ENCODE assay signal across 27 mouse cellular contexts in the genomic region with DNA sequence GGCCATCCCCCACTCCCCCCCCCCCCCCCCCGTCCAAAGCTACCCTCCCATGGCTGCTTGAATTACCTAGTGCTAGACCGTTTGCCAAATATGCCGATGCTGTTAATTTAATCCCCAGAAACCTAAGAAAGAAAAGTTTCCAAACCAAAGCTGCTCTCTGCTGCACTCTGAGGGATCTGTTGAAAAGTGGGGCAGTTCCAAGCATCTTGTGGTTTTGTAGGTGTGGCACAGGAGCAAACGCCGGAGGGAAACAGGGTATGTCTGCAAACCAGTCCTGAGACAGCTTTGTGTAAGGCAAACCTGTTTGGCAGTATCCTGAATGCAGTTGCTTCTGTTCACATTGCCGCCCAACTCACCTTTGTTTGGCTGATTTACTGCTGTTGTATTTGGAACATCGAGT. TPM values are rescaled to one million over a fixed set of nuclear protein-coding genes. Genes with fewer than 3 reads are reported as not detected.
DNase-seq lines count a peak whose midpoint lies in the region; ATAC-seq and TF ChIP-seq lines count a peak whose summit lies in the region.
"Had no signal": no experiment of that assay in that cellular context is flagged by ENCODE, and none has a peak within 500 bp of the region (broad histone marks: within the 10 kb centered on the region; RNA-seq: fewer than 3 reads in every experiment).

No protein-coding gene starts in this region.

- H3K36me3 ChIP-seq in limb, embryonic 14.5 days (ENCODE audit: control insufficient read depth, insufficient read depth, low read length), result no peaks in the 10 kb centered on the region
- H3K36me3 ChIP-seq in limb, embryonic 10.5 days, result no peaks in the 10 kb centered on the region
- H3K36me3 ChIP-seq in embryonic facial prominence, embryonic 15.5 days, result peaks cover 7% of the 10 kb centered on the region; the same call in 1 of the 2 replicates
- H3K36me3 ChIP-seq in stomach, postnatal 0 days (ENCODE audit: control insufficient read depth, insufficient read depth, low read length), result no peaks in the 10 kb centered on the region
- H3K36me3 ChIP-seq: heart, embryonic 10.5 days; hindbrain, embryonic 12.5 days; intestine, embryonic 15.5 days; lung, embryonic 15.5 days; midbrain, embryonic 15.5 days had no signal

- no peak overlapping the region for H3K27ac ChIP-seq in limb, embryonic 14.5 days (replicated peaks; ENCODE audit: low read depth, low read length)
- no peak overlapping the region for H3K27ac ChIP-seq in limb, embryonic 10.5 days
- peak overlapping the region; percentile 72 for H3K27ac ChIP-seq in embryonic facial prominence, embryonic 15.5 days (replicated peaks)
- no peak overlapping the region; the same call in 1 of the 2 replicates for H3K27ac ChIP-seq in stomach, postnatal 0 days (replicated peaks)
- H3K27ac ChIP-seq: forebrain, embryonic 13.5 days; heart, embryonic 10.5 days; hindbrain, embryonic 12.5 days; hindbrain, postnatal 0 days; intestine, embryonic 15.5 days; kidney, postnatal 0 days; lung, embryonic 15.5 days; midbrain, embryonic 10.5 days; midbrain, embryonic 15.5 days had no signal

- H3K4me2 ChIP-seq in limb, embryonic 14.5 days (replicated peaks; ENCODE audit: low read depth, low read length, severe bottlenecking), result no peak overlapping the region
- H3K4me2 ChIP-seq in embryonic facial prominence, embryonic 15.5 days (replicated peaks), result no peak overlapping the region
- H3K4me2 ChIP-seq in stomach, postnatal 0 days (replicated peaks; ENCODE audit: low read depth), result no peak overlapping the region
- H3K4me2 ChIP-seq: forebrain, embryonic 13.5 days; hindbrain, embryonic 12.5 days; intestine, embryonic 15.5 days; liver, embryonic 11.5 days; lung, embryonic 15.5 days; midbrain, embryonic 15.5 days had no signal

- no peak for ATAC-seq in limb, embryonic 14.5 days (ENCODE audit: low FRiP score, low read depth)
- 0 out of 2 replicates have a peak, but pooled peaks have one; percentile 30 for ATAC-seq in embryonic facial prominence, embryonic 15.5 days (ENCODE audit: insufficient number of reproducible peaks, low FRiP score, low TSS enrichment, low read depth)
- no peak for ATAC-seq in stomach, postnatal 0 days (ENCODE audit: low FRiP score, low TSS enrichment)
- no peak for ATAC-seq in monocyte, adult 5-6 weeks (replicated peaks; ENCODE audit: insufficient number of reproducible peaks, low FRiP score, low TSS enrichment, poor library complexity, severe bottlenecking)
- ATAC-seq in erythroblast, adult 5-6 weeks (replicated peaks; ENCODE audit: low FRiP score, poor library complexity, severe bottlenecking), result no peak
- ATAC-seq: forebrain, embryonic 13.5 days; hindbrain, postnatal 0 days; intestine, embryonic 15.5 days; midbrain, embryonic 15.5 days had no signal

- DNase-seq in limb, embryonic 14.5 days (ENCODE audit: low spot score), result peak; percentile 18
- no peak for DNase-seq in limb, embryonic 10.5 days (ENCODE audit: low spot score)
- DNase-seq in 3T3-L1 (ENCODE audit: low read depth, low spot score), result peak; percentile 71
- DNase-seq in stomach, postnatal 0 days (ENCODE audit: low spot score), result no peak
- DNase-seq: adrenal gland, adult 8-10 months; cerebellum, adult 8-10 months; cerebellum, postnatal 25 days; gastrocnemius, postnatal 25 days; heart, adult 11 months; heart, postnatal 36 days; kidney, adult 2 months; right cerebral cortex, postnatal 25 days; spleen, adult 18-20 months; thymus, postnatal 4 days had no signal

- no peak overlapping the region for H3K9ac ChIP-seq in limb, embryonic 14.5 days (ENCODE audit: low read depth, low read length, severe bottlenecking)
- no peak overlapping the region for H3K9ac ChIP-seq in embryonic facial prominence, embryonic 15.5 days
- no peak overlapping the region for H3K9ac ChIP-seq in stomach, postnatal 0 days (ENCODE audit: low read length)
- H3K9ac ChIP-seq: forebrain, embryonic 13.5 days; hindbrain, embryonic 12.5 days; intestine, embryonic 15.5 days; lung, embryonic 15.5 days; midbrain, embryonic 15.5 days had no signal

- H3K27me3 ChIP-seq in limb, embryonic 14.5 days (ENCODE audit: control insufficient read depth, insufficient read depth, low read length), result peaks cover 8% of the 10 kb centered on the region
- H3K27me3 ChIP-seq in limb, embryonic 10.5 days (ENCODE audit: low read depth, poor library complexity, severe bottlenecking), result peaks cover 24% of the 10 kb centered on the region
- peaks cover 14% of the 10 kb centered on the region for H3K27me3 ChIP-seq in embryonic facial prominence, embryonic 15.5 days
- H3K27me3 ChIP-seq in stomach, postnatal 0 days (ENCODE audit: control insufficient read depth, insufficient read depth, low read length), result no peaks in the 10 kb centered on the region

- peak; percentile 70 for TF ChIP-seq EP300 in stomach, postnatal 0 days (optimal IDR thresholded peaks at IDR 0.05)

- 70% methylated on average over 6 of the region's 7 CpGs for WGBS in limb, embryonic 14.5 days
- WGBS in limb, embryonic 10.5 days, result 84% methylated on average over 7 of the region's 7 CpGs
- WGBS in embryonic facial prominence, embryonic 15.5 days, result 40% methylated on average over 7 of the region's 7 CpGs
- 60% methylated on average over 7 of the region's 7 CpGs for WGBS in stomach, postnatal 0 days

- H3K4me1 ChIP-seq in limb, embryonic 14.5 days (ENCODE audit: control insufficient read depth, insufficient read depth, low read length), result peaks cover 8% of the 10 kb centered on the region; the same call in 1 of the 2 replicates
- H3K4me1 ChIP-seq in limb, embryonic 10.5 days, result peaks cover 7% of the 10 kb centered on the region
- peaks cover 30% of the 10 kb centered on the region for H3K4me1 ChIP-seq in embryonic facial prominence, embryonic 15.5 days
- 0 out of 2 replicates have a peak, but pooled peaks cover 2% of the 10 kb centered on the region for H3K4me1 ChIP-seq in stomach, postnatal 0 days (replicated peaks; ENCODE audit: control insufficient read depth, insufficient read depth)

- H3K4me3 ChIP-seq in limb, embryonic 14.5 days (replicated peaks; ENCODE audit: low read length), result no peak overlapping the region
- H3K4me3 ChIP-seq in limb, embryonic 10.5 days, result no peak overlapping the region
- H3K4me3 ChIP-seq in embryonic facial prominence, embryonic 15.5 days (replicated peaks), result no peak overlapping the region
- H3K4me3 ChIP-seq in stomach, postnatal 0 days (ENCODE audit: low read depth, low read length), result no peak overlapping the region
- H3K4me3 ChIP-seq: forebrain, embryonic 13.5 days; heart, embryonic 10.5 days; hindbrain, embryonic 12.5 days; intestine, embryonic 15.5 days; lung, embryonic 15.5 days; midbrain, embryonic 10.5 days; midbrain, embryonic 15.5 days had no signal

- no peaks in the 10 kb centered on the region for H3K9me3 ChIP-seq in limb, embryonic 14.5 days (ENCODE audit: control insufficient read depth, low read length)
- H3K9me3 ChIP-seq in limb, embryonic 10.5 days (replicated peaks), result no peaks in the 10 kb centered on the region
- H3K9me3 ChIP-seq in embryonic facial prominence, embryonic 15.5 days (replicated peaks), result no peaks in the 10 kb centered on the region
- no peaks in the 10 kb centered on the region for H3K9me3 ChIP-seq in stomach, postnatal 0 days (ENCODE audit: control insufficient read depth, low read length)
- H3K9me3 ChIP-seq: forebrain, embryonic 13.5 days; heart, embryonic 10.5 days; hindbrain, embryonic 12.5 days; intestine, embryonic 15.5 days; lung, embryonic 15.5 days; midbrain, embryonic 10.5 days; midbrain, embryonic 15.5 days had no signal

- no peak for TF ChIP-seq POLR2A in limb, embryonic 14.5 days (IDR thresholded peaks at IDR 0.05; ENCODE audit: borderline replicate concordance, extremely low read depth, insufficient read depth, insufficient read length)

- 0 out of 2 replicates have a peak, but pooled peaks have one; percentile 13 for TF ChIP-seq CTCF in stomach, postnatal 0 days (IDR thresholded peaks at IDR 0.05; ENCODE audit: low read depth)

RNA-seq across cellular contexts. Expression of a gene that starts 10.8 kb away (rescaled TPM):
- polyA plus RNA-seq in limb, embryonic 14.5 days (2012; rRNA removed), result 49.4 and 53.3 TPM in 2 replicates
- polyA plus RNA-seq in limb, embryonic 14.5 days (2014; fragmentation: Nextera tagmentation; extraction: Ambion mirVana), result 84.1 and 111 TPM in 2 replicates
- 0.46 and 0.49 TPM in 2 replicates for polyA plus RNA-seq in limb, embryonic 10.5 days (2016; fragmentation: Nextera tagmentation; extraction: Ambion mirVana)
- 199 and 236 TPM in 2 replicates for polyA plus RNA-seq in embryonic facial prominence, embryonic 15.5 days (2015; fragmentation: Nextera tagmentation; extraction: Ambion mirVana)
- 359 and 387 TPM in 2 replicates for polyA plus RNA-seq in stomach, postnatal 0 days (2015; fragmentation: Nextera tagmentation; extraction: Ambion mirVana)
- total RNA-seq in monocyte, adult 5-6 weeks (2017), result 98.5 to 263 TPM (median 189 TPM) in 3 replicates
- 100 and 159 TPM in 2 replicates for total RNA-seq in erythroblast, adult 5-6 weeks (2015; ENCODE audit: low replicate concordance)
- 45.4 and 53.7 TPM in 2 replicates for total RNA-seq in erythroblast, adult 5-6 weeks (2017; ENCODE audit: low replicate concordance)

RNA-seq across cellular contexts. Expression of a gene that starts 39.9 kb away (rescaled TPM):
- 29.3 and 37.9 TPM in 2 replicates for polyA plus RNA-seq in limb, embryonic 14.5 days (2012; rRNA removed)
- polyA plus RNA-seq in limb, embryonic 14.5 days (2014; fragmentation: Nextera tagmentation; extraction: Ambion mirVana), result 32.5 and 40.9 TPM in 2 replicates
- polyA plus RNA-seq in limb, embryonic 10.5 days (2016; fragmentation: Nextera tagmentation; extraction: Ambion mirVana), result 80.6 and 83.3 TPM in 2 replicates
- 37.5 and 38.4 TPM in 2 replicates for polyA plus RNA-seq in embryonic facial prominence, embryonic 15.5 days (2015; fragmentation: Nextera tagmentation; extraction: Ambion mirVana)
- 5.9 and 7.4 TPM in 2 replicates for polyA plus RNA-seq in stomach, postnatal 0 days (2015; fragmentation: Nextera tagmentation; extraction: Ambion mirVana)
- total RNA-seq in monocyte, adult 5-6 weeks (2017), result 2.2 to 12.5 TPM (median 10.1 TPM) in 3 replicates
- total RNA-seq in erythroblast, adult 5-6 weeks (2015; ENCODE audit: low replicate concordance), result 42.8 and 49.2 TPM in 2 replicates
- total RNA-seq in erythroblast, adult 5-6 weeks (2017; ENCODE audit: low replicate concordance), result 64.0 and 79.3 TPM in 2 replicates

Comparison
In these comparisons a context has a peak if more than half of its experiments do, and no peak if none do; other contexts are left out.
1. DNase-seq: peak in limb, embryonic 14.5 days (single experiment) and 3T3-L1 (single experiment); none in limb, embryonic 10.5 days (single experiment) and stomach, postnatal 0 days (single experiment).
2. RNA of a gene that starts 10.8 kb away (polyA plus RNA-seq): 359 to 387 TPM in stomach, postnatal 0 days, 199 to 236 TPM in embryonic facial prominence, embryonic 15.5 days and 49.4 to 111 TPM in limb, embryonic 14.5 days; 0.46 to 0.49 TPM in limb, embryonic 10.5 days; every median in the first group is over 10 times any median in the second.